ENCODE assay signal across 15 mouse cellular contexts in genomic region chr4:137870979-137871378, GRCm38 (mm10). TPM values are rescaled to one million over a fixed set of nuclear protein-coding genes. Genes with fewer than 3 reads are reported as not detected.
DNase-seq lines count a peak whose midpoint lies in the region; ATAC-seq and TF ChIP-seq lines count a peak whose summit lies in the region.
"Had no signal": no experiment of that assay in that cellular context is flagged by ENCODE, and none has a peak within 500 bp of the region (broad histone marks: within the 10 kb centered on the region; RNA-seq: fewer than 3 reads in every experiment).

No protein-coding gene starts in this region.

- no peak for TF ChIP-seq POLR2A in testis, adult 2 months (IDR thresholded peaks at IDR 0.05; ENCODE audit: control insufficient read depth, low read depth, low read length)
- TF ChIP-seq POLR2A in bone marrow, adult 2 months (IDR thresholded peaks at IDR 0.05; ENCODE audit: borderline replicate concordance, control insufficient read depth, low read depth, low read length) = no peak

- no peaks in the 10 kb centered on the region for H3K27me3 ChIP-seq in kidney, postnatal 0 days (ENCODE audit: insufficient read depth, low read length)
- no peaks in the 10 kb centered on the region for H3K27me3 ChIP-seq in kidney, embryonic 15.5 days
- no peaks in the 10 kb centered on the region for H3K27me3 ChIP-seq in testis, adult 2 months (ENCODE audit: control insufficient read depth, insufficient read depth, low read length)
- no peaks in the 10 kb centered on the region for H3K27me3 ChIP-seq in stomach, postnatal 0 days (ENCODE audit: control insufficient read depth, insufficient read depth, low read length)
- H3K27me3 ChIP-seq: midbrain, embryonic 15.5 days; neural tube, embryonic 15.5 days had no signal

- H3K36me3 ChIP-seq in kidney, postnatal 0 days (ENCODE audit: insufficient read depth, low read length) = no peaks in the 10 kb centered on the region
- H3K36me3 ChIP-seq in kidney, embryonic 15.5 days = no peaks in the 10 kb centered on the region
- H3K36me3 ChIP-seq in testis, adult 2 months (ENCODE audit: control insufficient read depth, insufficient read depth, low read length) = no peaks in the 10 kb centered on the region
- H3K36me3 ChIP-seq in stomach, postnatal 0 days (ENCODE audit: control insufficient read depth, insufficient read depth, low read length) = no peaks in the 10 kb centered on the region
- H3K36me3 ChIP-seq: liver, embryonic 15.5 days; midbrain, embryonic 15.5 days; neural tube, embryonic 15.5 days had no signal

- TF ChIP-seq EP300 in stomach, postnatal 0 days (optimal IDR thresholded peaks at IDR 0.05) = no peak

- H3K4me2 ChIP-seq in kidney, postnatal 0 days (ENCODE audit: low read length) = no peak overlapping the region
- H3K4me2 ChIP-seq in kidney, embryonic 15.5 days = no peak overlapping the region
- H3K4me2 ChIP-seq in stomach, postnatal 0 days (replicated peaks; ENCODE audit: low read depth) = no peak overlapping the region
- H3K4me2 ChIP-seq: heart, embryonic 11.5 days; liver, embryonic 15.5 days; midbrain, embryonic 15.5 days; neural tube, embryonic 15.5 days had no signal

- peak; percentile 49 for TF ChIP-seq CTCF in kidney, postnatal 0 days (IDR thresholded peaks at IDR 0.05; ENCODE audit: low read depth)
- TF ChIP-seq CTCF in testis, adult 2 months (IDR thresholded peaks at IDR 0.05; ENCODE audit: control insufficient read depth, insufficient read depth, insufficient replicate concordance, low read depth, low read length) = peak; percentile 64; the same call in 1 of the 2 replicates
- TF ChIP-seq CTCF in bone marrow, adult 2 months (IDR thresholded peaks at IDR 0.05; ENCODE audit: control insufficient read depth, insufficient read depth, low read length) = peak; percentile 43
- TF ChIP-seq CTCF in stomach, postnatal 0 days (IDR thresholded peaks at IDR 0.05; ENCODE audit: low read depth) = peak; percentile 67

- no peak overlapping the region for H3K4me3 ChIP-seq in kidney, postnatal 0 days (replicated peaks; ENCODE audit: low read depth, low read length)
- H3K4me3 ChIP-seq in kidney, embryonic 15.5 days (replicated peaks) = no peak overlapping the region
- H3K4me3 ChIP-seq in testis, adult 2 months (ENCODE audit: control insufficient read depth, low read depth, low read length) = no peak overlapping the region
- no peak overlapping the region for H3K4me3 ChIP-seq in bone marrow, adult 2 months (replicated peaks; ENCODE audit: control insufficient read depth, low read depth, low read length)
- no peak overlapping the region for H3K4me3 ChIP-seq in stomach, postnatal 0 days (ENCODE audit: low read depth, low read length)
- H3K4me3 ChIP-seq: liver, embryonic 15.5 days; midbrain, embryonic 15.5 days; neural tube, embryonic 15.5 days had no signal

- WGBS in kidney, postnatal 0 days = 85% methylated on average over 4 of the region's 4 CpGs
- 89% methylated on average over 4 of the region's 4 CpGs for WGBS in kidney, embryonic 15.5 days
- WGBS in bone marrow, adult 2 months = 87% methylated on average over 4 of the region's 4 CpGs
- 86% methylated on average over 4 of the region's 4 CpGs for WGBS in stomach, postnatal 0 days

- H3K9me3 ChIP-seq in kidney, postnatal 0 days (replicated peaks; ENCODE audit: low read length) = no peaks in the 10 kb centered on the region
- no peaks in the 10 kb centered on the region for H3K9me3 ChIP-seq in kidney, embryonic 15.5 days (replicated peaks)
- no peaks in the 10 kb centered on the region for H3K9me3 ChIP-seq in stomach, postnatal 0 days (ENCODE audit: control insufficient read depth, low read length)
- H3K9me3 ChIP-seq: liver, embryonic 15.5 days; midbrain, embryonic 15.5 days; neural tube, embryonic 15.5 days had no signal

- no peak for ATAC-seq in kidney, postnatal 0 days (replicated peaks; ENCODE audit: low FRiP score, low read depth)
- no peak for ATAC-seq in kidney, embryonic 15.5 days (replicated peaks; ENCODE audit: low FRiP score)
- no peak for ATAC-seq in stomach, postnatal 0 days (ENCODE audit: low FRiP score, low TSS enrichment)
- ATAC-seq: midbrain, embryonic 15.5 days had no signal

- H3K27ac ChIP-seq in kidney, postnatal 0 days = no peak overlapping the region
- no peak overlapping the region for H3K27ac ChIP-seq in kidney, embryonic 15.5 days
- no peak overlapping the region for H3K27ac ChIP-seq in testis, adult 2 months (ENCODE audit: control insufficient read depth, insufficient read depth, low read depth, low read length)
- H3K27ac ChIP-seq in bone marrow, adult 2 months (ENCODE audit: control insufficient read depth, insufficient read depth, low read depth, low read length, poor library complexity) = no peak overlapping the region
- no peak overlapping the region for H3K27ac ChIP-seq in stomach, postnatal 0 days (replicated peaks)
- H3K27ac ChIP-seq: liver, embryonic 15.5 days; midbrain, embryonic 15.5 days; neural tube, embryonic 15.5 days had no signal

- peaks cover 21% of the 10 kb centered on the region; the same call in 1 of the 2 replicates for H3K4me1 ChIP-seq in kidney, postnatal 0 days (replicated peaks; ENCODE audit: insufficient read depth, low read length)
- H3K4me1 ChIP-seq in kidney, embryonic 15.5 days = peaks cover 61% of the 10 kb centered on the region
- H3K4me1 ChIP-seq in testis, adult 2 months (ENCODE audit: control insufficient read depth, insufficient read depth, low read length) = peaks cover 8% of the 10 kb centered on the region
- H3K4me1 ChIP-seq in bone marrow, adult 2 months (ENCODE audit: control insufficient read depth, insufficient read depth, low read length) = peaks cover 2% of the 10 kb centered on the region; the same call in 1 of the 2 replicates
- peaks cover 24% of the 10 kb centered on the region for H3K4me1 ChIP-seq in stomach, postnatal 0 days (replicated peaks; ENCODE audit: control insufficient read depth, insufficient read depth)

- no peak for DNase-seq in kidney, postnatal 0 days (ENCODE audit: low spot score)
- no peak for DNase-seq in testis, postnatal 10 days (ENCODE audit: low spot score)
- no peak for DNase-seq in stomach, postnatal 0 days (ENCODE audit: low spot score)
- DNase-seq in left cerebral cortex, adult 9 months (ENCODE audit: low spot score in 2 of 2) = no peak
- DNase-seq: cerebellum, postnatal 25 days; kidney, adult 9 months; layer of hippocampus, postnatal 36 days; right cerebral cortex, postnatal 14 days had no signal

- H3K9ac ChIP-seq in kidney, postnatal 0 days (ENCODE audit: low read depth, low read length) = no peak overlapping the region
- no peak overlapping the region for H3K9ac ChIP-seq in kidney, embryonic 15.5 days
- no peak overlapping the region for H3K9ac ChIP-seq in stomach, postnatal 0 days (ENCODE audit: low read length)
- H3K9ac ChIP-seq: liver, embryonic 15.5 days; midbrain, embryonic 15.5 days; neural tube, embryonic 15.5 days had no signal

RNA-seq across cellular contexts. Expression of gene Ece1, which starts 8.9 kb away (rescaled TPM):
- 36.1 and 40.8 TPM in 2 replicates for polyA plus RNA-seq in kidney, postnatal 0 days (2015; fragmentation: Nextera tagmentation; extraction: Ambion mirVana)
- polyA plus RNA-seq in kidney, embryonic 15.5 days (2015; fragmentation: Nextera tagmentation; extraction: Ambion mirVana) = 53.7 and 58.5 TPM in 2 replicates
- 4.7 and 6.0 TPM in 2 replicates for polyA plus RNA-seq in testis, adult 2 months (2012; rRNA removed)
- polyA plus RNA-seq in bone marrow, adult 2 months (2011; ENCODE audit: insufficient read depth, insufficient read length, low replicate concordance, missing spikeins) = 4.3 and 7.3 TPM in 2 replicates
- 22.9 and 29.8 TPM in 2 replicates for polyA plus RNA-seq in stomach, postnatal 0 days (2015; fragmentation: Nextera tagmentation; extraction: Ambion mirVana)
